Mouse (Mus musculus) embryonic fibroblast, embryonic 13.5 days (primary cell): ENCODE measurements around the gene Ptger1. TPM values are rescaled to one million over a fixed set of nuclear protein-coding genes. Genes with fewer than 3 reads are reported as not detected.

ENCODE experiments used
- H3K27ac ChIP-seq: 2 replicates; pipeline ENCODE4 v1.5.1; 2012; ENCODE audit warnings: low read length, control low read depth, inconsistent platforms; ENCODE audit not compliant: insufficient read depth
- H3K4me1 ChIP-seq: 2 replicates; pipeline ENCODE4 v1.6.1; 2011; ENCODE audit warnings: low read length; ENCODE audit not compliant: control insufficient read depth, insufficient read depth
- H3K4me3 ChIP-seq: 2 replicates; pipeline ENCODE4 v1.5.1; 2011; ENCODE audit warnings: mild to moderate bottlenecking, control low read depth, low read length; ENCODE audit not compliant: insufficient read depth
- CTCF ChIP-seq: IDR thresholded peaks from 2 replicates; pipeline ENCODE4 v1.5.1; 2011; ENCODE audit warnings: mild to moderate bottlenecking, control low read depth, low read length, moderate library complexity, borderline replicate concordance; ENCODE audit not compliant: insufficient read depth
- POLR2A ChIP-seq: IDR thresholded peaks from 2 replicates; pipeline ENCODE4 v1.6.1; 2011; ENCODE audit warnings: low read depth, mild to moderate bottlenecking, control low read depth, low read length, moderate library complexity
- polyA plus RNA-seq: library from polyadenylated mRNA; stranded (reverse); fragments of >200 nt; gene quantifications from 2 replicates; pipeline ENCODE4 v1.2.4, GENCODE M21; 2011; ENCODE audit warnings: low read depth; ENCODE audit not compliant: missing spikeins, insufficient read length

The Ptger1 gene
- 2.1 and 2.4 TPM in 2 replicates for polyA plus RNA-seq

GRCm38 (mm10) chr8:83665969-83666865 is at the start of gene Ptger1:
Gene Ptger1, plus strand, starts transcription at chr8:83666678.
- peak within 1 kb of the TSS; percentile 45 for H3K27ac ChIP-seq
- TF ChIP-seq CTCF (no peak), POLR2A (no peak)
- H3K4me3 ChIP-seq: no peak within 1 kb of the TSS
- H3K4me1 ChIP-seq: peaks cover 4% of the 10 kb centered on the region

DNA sequence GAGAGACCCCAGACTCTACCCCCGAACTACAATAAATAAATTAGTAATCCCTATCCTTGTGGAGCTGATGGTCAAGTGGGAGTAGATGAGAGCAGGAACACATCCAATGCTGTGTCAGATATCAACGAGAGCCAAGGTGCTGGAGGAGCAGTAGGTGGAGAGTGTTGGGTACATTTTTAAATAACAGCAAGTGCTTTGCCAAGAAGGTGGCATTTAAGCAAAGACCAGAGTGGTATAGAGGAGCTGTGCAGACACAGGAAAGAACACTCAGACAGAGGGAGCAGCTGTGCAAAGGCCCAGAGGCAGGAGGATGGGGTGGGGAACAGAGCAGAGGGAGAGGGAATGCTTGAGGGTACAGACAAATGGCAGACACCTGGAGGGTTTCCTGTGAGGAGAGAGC is 49.4 kb upstream of the Ptger1 start:
- TF ChIP-seq CTCF: no peak
- TF ChIP-seq POLR2A: no peak
- no peak overlapping the region for H3K27ac ChIP-seq
- H3K4me1 ChIP-seq: no peaks in the 10 kb centered on the region
- no peak overlapping the region for H3K4me3 ChIP-seq

GRCm38 (mm10) chr8:83618566-83618965 is 47.9 kb upstream of the Ptger1 start:
- H3K4me3 ChIP-seq: no peak overlapping the region
- TF ChIP-seq CTCF (no peak), POLR2A (no peak)
- H3K4me1 ChIP-seq: no peaks in the 10 kb centered on the region

GRCm38 (mm10) chr8:83619568-83620285 is 46.8 kb upstream of the Ptger1 start:
- H3K4me1 ChIP-seq: no peaks in the 10 kb centered on the region
- TF ChIP-seq CTCF (no peak), POLR2A (no peak)
- H3K4me3 ChIP-seq: no peak overlapping the region
- H3K27ac ChIP-seq: no peak overlapping the region

More at GRCm38 (mm10) chr8:83618566-83618965, 47.9 kb upstream of the Ptger1 start:
- no peak overlapping the region for H3K27ac ChIP-seq

DNA sequence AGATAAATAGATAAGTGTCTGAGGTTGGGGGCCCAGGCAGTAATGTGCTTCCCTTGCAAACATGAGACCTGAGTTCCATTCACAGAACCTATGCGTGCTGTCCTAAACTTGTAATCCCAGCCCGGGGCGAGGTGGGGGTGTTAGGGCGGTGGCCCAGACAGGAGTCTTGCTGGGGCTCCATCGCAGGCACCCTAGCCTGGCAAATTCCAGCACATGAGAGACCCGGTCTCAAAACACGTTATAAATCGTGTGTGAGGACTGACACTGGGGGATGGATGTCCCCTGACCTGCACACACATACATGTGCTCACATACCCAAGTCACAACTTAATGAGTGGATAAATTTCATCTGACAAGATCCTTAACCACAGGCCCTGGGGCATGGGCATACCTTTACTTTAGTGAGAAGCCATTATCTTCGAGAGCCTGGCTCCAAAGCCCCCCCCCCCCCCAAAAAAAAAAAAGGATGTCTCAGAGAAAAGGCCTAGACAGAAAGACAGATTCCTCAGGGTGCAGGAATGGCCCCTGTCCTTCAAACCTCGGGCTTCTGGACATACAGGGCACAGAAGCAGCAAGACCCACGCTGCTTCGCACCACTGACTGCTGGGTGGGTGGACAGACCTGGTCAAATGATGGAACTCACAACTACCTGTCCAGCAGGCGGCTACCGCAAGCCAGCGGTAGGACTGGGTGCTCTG is 44.6 kb upstream of the Ptger1 start:
- H3K27ac ChIP-seq: no peak overlapping the region
- TF ChIP-seq POLR2A (no peak), CTCF (no peak)
- no peaks in the 10 kb centered on the region for H3K4me1 ChIP-seq
- H3K4me3 ChIP-seq: peak overlapping the region; percentile 4; the same call in 1 of the 2 replicates

DNA sequence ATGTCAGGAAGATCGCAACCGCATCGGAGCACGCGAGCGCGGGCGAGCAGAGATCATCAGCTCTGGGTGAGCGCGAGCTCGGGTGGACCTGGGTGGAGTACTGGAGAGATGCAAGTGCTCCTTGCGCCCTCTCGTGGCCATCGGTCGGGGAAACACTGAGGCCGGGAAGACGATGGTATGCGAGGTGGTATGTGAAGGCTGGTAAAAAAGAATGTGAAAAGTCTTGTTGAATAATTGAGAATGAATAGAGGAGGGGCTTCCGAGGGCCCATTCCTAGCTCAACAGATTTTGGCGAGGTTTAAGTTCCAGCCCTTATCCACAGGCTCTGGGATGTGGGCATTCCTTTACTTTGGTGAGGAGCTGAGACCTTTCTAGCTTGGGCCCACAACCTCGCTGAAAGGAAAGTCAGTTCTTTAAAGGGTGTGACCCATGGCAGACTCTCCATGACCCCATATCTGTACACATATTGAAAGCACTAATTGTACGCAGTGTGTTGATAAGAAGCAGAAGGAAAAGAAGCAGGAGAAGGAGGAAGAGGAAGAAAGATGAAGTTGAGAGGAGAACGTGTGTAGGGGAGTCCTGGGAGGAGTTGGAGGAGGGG is 44.0 kb upstream of the Ptger1 start:
- no peak overlapping the region for H3K27ac ChIP-seq
- peak; percentile 97 for TF ChIP-seq CTCF
- TF ChIP-seq POLR2A: no peak
- peak overlapping the region; percentile 4; the same call in 1 of the 2 replicates for H3K4me3 ChIP-seq
- H3K4me1 ChIP-seq: no peaks in the 10 kb centered on the region

- no peaks in the 10 kb centered on the region for H3K4me1 ChIP-seq
- no peak for TF ChIP-seq POLR2A
- TF ChIP-seq CTCF: no peak
- no peak overlapping the region for H3K27ac ChIP-seq
- no peak overlapping the region for H3K4me3 ChIP-seq
These were observed 42.9 kb upstream of the Ptger1 start for GRCm38 (mm10) chr8:83623549-83623948.

GRCm38 (mm10) chr8:83624739-83625138 is 41.7 kb upstream of the Ptger1 start:
- no peaks in the 10 kb centered on the region for H3K4me1 ChIP-seq
- H3K4me3 ChIP-seq: no peak overlapping the region
- H3K27ac ChIP-seq: no peak overlapping the region
- peak; percentile 46; the same call in 1 of the 2 replicates for TF ChIP-seq CTCF
- TF ChIP-seq POLR2A: no peak

DNA sequence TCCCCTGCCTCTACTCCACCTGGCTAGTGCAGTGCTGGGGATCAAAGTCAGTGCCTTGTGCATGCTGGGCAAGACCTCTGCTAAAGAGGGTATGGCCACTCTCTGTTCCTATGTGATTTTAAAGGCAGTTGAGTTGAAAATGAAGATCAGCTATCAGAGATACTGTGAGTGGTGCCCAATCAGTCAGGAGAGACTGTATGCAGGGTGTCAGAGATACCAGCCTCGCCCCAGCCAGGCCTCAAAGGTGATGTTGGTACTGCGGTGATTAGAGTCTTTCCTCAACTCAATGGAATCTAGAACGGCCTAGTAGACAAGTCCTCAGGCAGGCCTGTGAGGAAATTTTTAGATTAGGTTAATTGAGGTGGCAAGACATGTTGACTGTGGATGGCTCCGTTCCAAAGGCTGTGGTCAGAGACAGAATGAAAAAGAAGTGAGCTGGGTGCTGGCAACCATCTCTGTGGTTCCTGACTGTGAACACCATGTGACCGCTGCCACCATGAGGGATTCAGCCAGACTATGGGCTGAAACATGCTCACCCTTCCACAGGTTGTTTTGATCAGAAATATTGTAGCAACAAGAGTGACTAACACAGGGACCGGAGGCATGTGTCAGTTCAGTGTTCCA is 40.7 kb upstream of the Ptger1 start:
- H3K4me3 ChIP-seq: no peak overlapping the region
- TF ChIP-seq POLR2A: no peak
- TF ChIP-seq CTCF: no peak
- no peak overlapping the region for H3K27ac ChIP-seq
- no peaks in the 10 kb centered on the region for H3K4me1 ChIP-seq
